In genomic region chr3:83032746-83033308, GRCm38 (mm10) we compare ENCODE assay signal across 12 mouse cellular contexts. TPM values are rescaled to one million over a fixed set of nuclear protein-coding genes. Genes with fewer than 3 reads are reported as not detected.
DNase-seq lines count a peak whose midpoint lies in the region; ATAC-seq lines count a peak whose summit lies in the region.
"Had no signal": no experiment of that assay in that cellular context is flagged by ENCODE, and none has a peak within 500 bp of the region (broad histone marks: within the 10 kb centered on the region; RNA-seq: fewer than 3 reads in every experiment).

No protein-coding gene starts in this region.

- H3K36me3 ChIP-seq in heart, embryonic 15.5 days, result no peaks in the 10 kb centered on the region
- H3K36me3 ChIP-seq in embryonic facial prominence, embryonic 10.5 days (replicated peaks), result no peaks in the 10 kb centered on the region
- no peaks in the 10 kb centered on the region for H3K36me3 ChIP-seq in forebrain, embryonic 16.5 days (ENCODE audit: control insufficient read depth, insufficient read depth)
- H3K36me3 ChIP-seq in midbrain, embryonic 13.5 days, result no peaks in the 10 kb centered on the region

- H3K9ac ChIP-seq in heart, embryonic 15.5 days, result no peak overlapping the region
- no peak overlapping the region for H3K9ac ChIP-seq in forebrain, embryonic 16.5 days (replicated peaks; ENCODE audit: low read depth, low read length)
- H3K9ac ChIP-seq in midbrain, embryonic 13.5 days (replicated peaks), result no peak overlapping the region

- no peak for DNase-seq in heart, adult 8-10 months (ENCODE audit: low spot score)
- peak; percentile 30 for DNase-seq in embryonic facial prominence, embryonic 10.5 days (ENCODE audit: low spot score)
- DNase-seq in adrenal gland, adult 2 months, result no peak
- no peak for DNase-seq in layer of hippocampus, adult 8-10 months (ENCODE audit: low spot score in 2 of 2)
- DNase-seq: heart, postnatal 36 days had no signal

- H3K4me2 ChIP-seq in heart, embryonic 15.5 days, result peak overlapping the region; percentile 16; the same call in 1 of the 2 replicates
- H3K4me2 ChIP-seq in forebrain, embryonic 16.5 days (ENCODE audit: low read length), result peak overlapping the region; percentile 24
- H3K4me2 ChIP-seq in midbrain, embryonic 13.5 days (replicated peaks), result peak overlapping the region; percentile 36

- no peak for ATAC-seq in heart, embryonic 15.5 days (replicated peaks; ENCODE audit: insufficient number of reproducible peaks, insufficient read depth, low FRiP score, low read depth)
- 0 out of 2 replicates have a peak, but pooled peaks have one; percentile 40 for ATAC-seq in forebrain, embryonic 16.5 days
- peak; percentile 86 for ATAC-seq in midbrain, embryonic 13.5 days
- ATAC-seq in activated CD4-positive, CD25-positive, alpha-beta regulatory T cell, adult 4 months, result no peak

- H3K9me3 ChIP-seq in heart, embryonic 15.5 days (replicated peaks), result no peaks in the 10 kb centered on the region
- no peaks in the 10 kb centered on the region for H3K9me3 ChIP-seq in embryonic facial prominence, embryonic 10.5 days
- H3K9me3 ChIP-seq in forebrain, embryonic 16.5 days (ENCODE audit: control insufficient read depth, low read length), result no peaks in the 10 kb centered on the region
- H3K9me3 ChIP-seq in midbrain, embryonic 13.5 days, result no peaks in the 10 kb centered on the region

- no peak overlapping the region for H3K27ac ChIP-seq in heart, embryonic 15.5 days
- no peak overlapping the region for H3K27ac ChIP-seq in embryonic facial prominence, embryonic 10.5 days (replicated peaks)
- no peak overlapping the region for H3K27ac ChIP-seq in forebrain, embryonic 16.5 days (ENCODE audit: low read length)
- no peak overlapping the region for H3K27ac ChIP-seq in midbrain, embryonic 13.5 days

- WGBS in heart, embryonic 15.5 days, result 48% methylated on average over 13 of the region's 13 CpGs
- WGBS in embryonic facial prominence, embryonic 10.5 days, result 38% methylated on average over 13 of the region's 13 CpGs
- 31% methylated on average over 13 of the region's 13 CpGs for WGBS in forebrain, embryonic 16.5 days
- 46% methylated on average over 13 of the region's 13 CpGs for WGBS in midbrain, embryonic 13.5 days

- H3K4me1 ChIP-seq in heart, embryonic 15.5 days (replicated peaks), result no peaks in the 10 kb centered on the region
- peaks cover 9% of the 10 kb centered on the region for H3K4me1 ChIP-seq in embryonic facial prominence, embryonic 10.5 days
- no peaks in the 10 kb centered on the region for H3K4me1 ChIP-seq in forebrain, embryonic 16.5 days (replicated peaks; ENCODE audit: control insufficient read depth, insufficient read depth, low read length)
- H3K4me1 ChIP-seq in midbrain, embryonic 13.5 days (replicated peaks), result no peaks in the 10 kb centered on the region

- no peak overlapping the region for H3K4me3 ChIP-seq in heart, embryonic 15.5 days
- peak overlapping the region; percentile 40 for H3K4me3 ChIP-seq in embryonic facial prominence, embryonic 10.5 days
- 0 out of 2 replicates have a peak overlapping the region, but pooled peaks have one; percentile 0 for H3K4me3 ChIP-seq in forebrain, embryonic 16.5 days (replicated peaks; ENCODE audit: low read length)
- H3K4me3 ChIP-seq in midbrain, embryonic 13.5 days (replicated peaks), result peak overlapping the region; percentile 21

- 0 out of 2 replicates have a peak, but pooled peaks cover 3% of the 10 kb centered on the region for H3K27me3 ChIP-seq in heart, embryonic 15.5 days
- H3K27me3 ChIP-seq in embryonic facial prominence, embryonic 10.5 days (replicated peaks; ENCODE audit: low read depth, poor library complexity, severe bottlenecking), result no peaks in the 10 kb centered on the region
- no peaks in the 10 kb centered on the region for H3K27me3 ChIP-seq in forebrain, embryonic 16.5 days (replicated peaks; ENCODE audit: control insufficient read depth, insufficient read depth, low read length)
- H3K27me3 ChIP-seq in midbrain, embryonic 13.5 days, result no peaks in the 10 kb centered on the region

RNA-seq across cellular contexts. Expression of gene Fga, which starts 7.0 kb away (rescaled TPM):
- polyA plus RNA-seq in heart, embryonic 15.5 days (2015; fragmentation: Nextera tagmentation; extraction: Ambion mirVana), result 0.35 and 4.2 TPM in 2 replicates
- total RNA-seq in heart, adult 8-10 months (2022), result not detected
- polyA plus RNA-seq in embryonic facial prominence, embryonic 10.5 days (2016; fragmentation: Nextera tagmentation; extraction: Ambion mirVana), result not detected in 2 replicates
- polyA plus RNA-seq in forebrain, embryonic 16.5 days (2015; fragmentation: Nextera tagmentation; extraction: Ambion mirVana), result 0.10 TPM in 1 of 2 replicates, not detected in the other
- 0.09 TPM in 1 of 2 replicates, not detected in the other for polyA plus RNA-seq in midbrain, embryonic 13.5 days (2015; fragmentation: Nextera tagmentation; extraction: Ambion mirVana)
- 10 to 100 TPM in 1 of 2 experiments, under 1 TPM in 1; 0.66 to 13.3 TPM for total RNA-seq in adrenal gland, adult 2 months (2021)
- 0.12 TPM in 1 of 2 replicates, not detected in the other for polyA plus RNA-seq in adrenal gland, adult 2 months (2012; rRNA removed)
- total RNA-seq in layer of hippocampus, adult 8-10 months (2022), result not detected
- not detected for polyA plus RNA-seq in activated CD4-positive, CD25-positive, alpha-beta regulatory T cell, adult 4 months (2017; shearing (Covaris generic))
- total RNA-seq: ES-E14; heart, postnatal 36 days; megakaryocyte, adult 5-6 weeks had no signal

RNA-seq across cellular contexts. Expression of gene Fgb, which starts 16.8 kb away (rescaled TPM):
- 0.33 and 2.8 TPM in 2 replicates for polyA plus RNA-seq in heart, embryonic 15.5 days (2015; fragmentation: Nextera tagmentation; extraction: Ambion mirVana)
- total RNA-seq in heart, adult 8-10 months (2022), result not detected
- polyA plus RNA-seq in embryonic facial prominence, embryonic 10.5 days (2016; fragmentation: Nextera tagmentation; extraction: Ambion mirVana), result not detected in 2 replicates
- polyA plus RNA-seq in forebrain, embryonic 16.5 days (2015; fragmentation: Nextera tagmentation; extraction: Ambion mirVana), result 0.09 TPM in 1 of 2 replicates, not detected in the other
- polyA plus RNA-seq in midbrain, embryonic 13.5 days (2015; fragmentation: Nextera tagmentation; extraction: Ambion mirVana), result 0.11 TPM in 1 of 2 replicates, not detected in the other
- total RNA-seq in adrenal gland, adult 2 months (2021), result 1 to 10 TPM in 1 of 2 experiments, under 1 TPM in 1; 0.28 to 5.6 TPM
- 0.11 TPM in 1 of 2 replicates, not detected in the other for polyA plus RNA-seq in adrenal gland, adult 2 months (2012; rRNA removed)
- not detected for total RNA-seq in layer of hippocampus, adult 8-10 months (2022)
- polyA plus RNA-seq in activated CD4-positive, CD25-positive, alpha-beta regulatory T cell, adult 4 months (2017; shearing (Covaris generic)), result not detected
- total RNA-seq: ES-E14; heart, postnatal 36 days; layer of hippocampus, postnatal 25 days; megakaryocyte, adult 5-6 weeks had no signal

RNA-seq across cellular contexts. Expression of gene Plrg1, which starts 22.5 kb away (rescaled TPM):
- 50.4 and 61.6 TPM in 2 replicates for polyA plus RNA-seq in heart, embryonic 15.5 days (2015; fragmentation: Nextera tagmentation; extraction: Ambion mirVana)
- total RNA-seq in heart, adult 8-10 months (2022), result 10 to 100 TPM; 23.9 to 29.4 (median 27.7) TPM
- polyA plus RNA-seq in embryonic facial prominence, embryonic 10.5 days (2016; fragmentation: Nextera tagmentation; extraction: Ambion mirVana), result 133 and 139 TPM in 2 replicates
- polyA plus RNA-seq in forebrain, embryonic 16.5 days (2015; fragmentation: Nextera tagmentation; extraction: Ambion mirVana), result 112 and 123 TPM in 2 replicates
- 115 and 119 TPM in 2 replicates for polyA plus RNA-seq in midbrain, embryonic 13.5 days (2015; fragmentation: Nextera tagmentation; extraction: Ambion mirVana)
- total RNA-seq in adrenal gland, adult 2 months (2021), result 10 to 100 TPM; 49.0 to 50.2 TPM
- polyA plus RNA-seq in adrenal gland, adult 2 months (2012; rRNA removed), result 12.4 and 16.0 TPM in 2 replicates
- 10 to 100 TPM; 48.1 to 52.8 (median 49.0) TPM for total RNA-seq in layer of hippocampus, adult 8-10 months (2022)
- 10 to 100 TPM; 49.5 to 57.0 TPM for polyA plus RNA-seq in activated CD4-positive, CD25-positive, alpha-beta regulatory T cell, adult 4 months (2017; shearing (Covaris generic))

RNA-seq across cellular contexts. Expression of gene Fgg, which starts 25.3 kb away (rescaled TPM):
- polyA plus RNA-seq in heart, embryonic 15.5 days (2015; fragmentation: Nextera tagmentation; extraction: Ambion mirVana), result 0.88 and 4.0 TPM in 2 replicates
- total RNA-seq in heart, adult 8-10 months (2022), result under 1 TPM in 1 of 4 experiments, not detected in 3; 0.19 TPM
- 0.16 and 0.18 TPM in 2 replicates for polyA plus RNA-seq in embryonic facial prominence, embryonic 10.5 days (2016; fragmentation: Nextera tagmentation; extraction: Ambion mirVana)
- polyA plus RNA-seq in forebrain, embryonic 16.5 days (2015; fragmentation: Nextera tagmentation; extraction: Ambion mirVana), result 0.11 TPM in 1 of 2 replicates, not detected in the other
- polyA plus RNA-seq in midbrain, embryonic 13.5 days (2015; fragmentation: Nextera tagmentation; extraction: Ambion mirVana), result 0.71 TPM in 1 of 2 replicates, not detected in the other
- 10 to 100 TPM in 1 of 2 experiments, under 1 TPM in 1; 0.38 to 10.9 TPM for total RNA-seq in adrenal gland, adult 2 months (2021)
- 0.63 TPM in 1 of 2 replicates, not detected in the other for polyA plus RNA-seq in adrenal gland, adult 2 months (2012; rRNA removed)
- total RNA-seq in layer of hippocampus, adult 8-10 months (2022), result not detected
- not detected for polyA plus RNA-seq in activated CD4-positive, CD25-positive, alpha-beta regulatory T cell, adult 4 months (2017; shearing (Covaris generic))
- total RNA-seq: heart, postnatal 36 days; layer of hippocampus, postnatal 25 days; megakaryocyte, adult 5-6 weeks had no signal

Comparison
In these comparisons a context has a peak if more than half of its experiments do, and no peak if none do; other contexts are left out.
1. ATAC-seq: peak in forebrain, embryonic 16.5 days (single experiment) and midbrain, embryonic 13.5 days (single experiment); none in heart, embryonic 15.5 days (single experiment) and activated CD4-positive, CD25-positive, alpha-beta regulatory T cell, adult 4 months (single experiment).
2. Peak in every context shown above with its lines, with median percentiles within 50 percentile points of each other: H3K4me2 ChIP-seq.